ENCODE assay signal across 7 mouse cellular contexts in the genomic region with DNA sequence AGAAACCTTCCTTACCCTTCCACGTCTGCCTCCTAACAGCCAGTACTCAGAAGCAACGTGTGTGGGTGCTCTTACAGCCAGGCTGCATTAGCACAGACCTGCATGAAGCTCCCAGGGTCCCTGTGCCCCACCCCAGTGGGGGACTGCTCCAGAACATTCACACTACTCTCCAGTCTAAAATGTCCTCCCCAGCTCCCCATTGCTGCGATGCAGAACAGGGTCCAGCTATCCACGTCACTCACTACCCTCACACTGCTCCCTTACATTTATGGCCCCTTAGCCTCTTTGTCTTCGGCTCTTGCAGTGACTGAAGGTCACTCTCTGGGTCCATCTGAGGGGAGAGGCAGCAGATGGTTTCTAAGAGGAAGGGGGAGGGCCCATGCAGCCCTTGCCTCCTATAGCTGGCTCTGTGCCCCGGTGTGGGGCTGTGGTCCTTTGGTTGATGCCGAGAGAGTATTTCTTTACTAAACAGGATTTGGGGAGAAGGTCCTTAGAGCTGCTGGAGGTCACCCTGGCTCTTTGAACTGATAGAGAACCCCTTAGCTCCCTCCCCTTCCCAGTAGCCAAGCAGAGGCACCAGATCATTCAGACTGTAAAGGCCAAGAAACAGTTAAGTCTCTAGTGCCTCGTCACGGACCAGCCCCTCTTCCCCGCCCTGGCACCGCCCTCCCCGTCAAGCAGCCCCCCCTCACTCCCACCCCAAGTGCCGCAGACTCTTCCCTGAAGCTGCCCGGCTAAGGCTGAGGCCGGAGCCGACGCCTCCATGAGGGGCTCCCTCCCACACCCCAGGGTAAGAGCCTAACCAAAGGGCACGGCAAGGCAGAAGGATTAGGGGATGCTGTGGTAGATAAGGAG. TPM values are rescaled to one million over a fixed set of nuclear protein-coding genes. Genes with fewer than 3 reads are reported as not detected.
DNase-seq lines count a peak whose midpoint lies in the region; ATAC-seq lines count a peak whose summit lies in the region.

No protein-coding gene starts in this region.

- peak overlapping the region; percentile 70 for H3K9ac ChIP-seq in embryonic facial prominence, embryonic 13.5 days
- H3K9ac ChIP-seq in heart, embryonic 13.5 days: peak overlapping the region; percentile 82
- H3K9ac ChIP-seq in stomach, embryonic 15.5 days: peak overlapping the region; percentile 13

- peak overlapping the region; percentile 2; the same call in 1 of the 2 replicates for H3K27ac ChIP-seq in embryonic facial prominence, embryonic 13.5 days
- peak overlapping the region; percentile 91 for H3K27ac ChIP-seq in heart, embryonic 13.5 days (replicated peaks)
- H3K27ac ChIP-seq in stomach, embryonic 15.5 days: peak overlapping the region; percentile 71

- H3K27me3 ChIP-seq in embryonic facial prominence, embryonic 13.5 days: peaks cover 63% of the 10 kb centered on the region
- peaks cover 67% of the 10 kb centered on the region for H3K27me3 ChIP-seq in heart, embryonic 13.5 days (replicated peaks)
- peaks cover 16% of the 10 kb centered on the region for H3K27me3 ChIP-seq in stomach, embryonic 15.5 days (replicated peaks)

- H3K36me3 ChIP-seq in embryonic facial prominence, embryonic 13.5 days: peaks cover 6% of the 10 kb centered on the region
- H3K36me3 ChIP-seq in heart, embryonic 13.5 days: peaks cover 10% of the 10 kb centered on the region
- H3K36me3 ChIP-seq in stomach, embryonic 15.5 days: no peaks in the 10 kb centered on the region

- H3K4me3 ChIP-seq in embryonic facial prominence, embryonic 13.5 days: peak overlapping the region; percentile 54
- peak overlapping the region; percentile 64 for H3K4me3 ChIP-seq in heart, embryonic 13.5 days
- peak overlapping the region; percentile 51 for H3K4me3 ChIP-seq in stomach, embryonic 15.5 days (replicated peaks)

- DNase-seq in ES-CJ7 (ENCODE audit: low read depth, low spot score) (peak; percentile 20), R1 (ENCODE audit: low read depth, low spot score) (peak; percentile 35)
- peak; percentile 80 for DNase-seq in layer of hippocampus, adult 9-11 months
- peak; percentile 48 to 50 for DNase-seq in lung, postnatal 4 days

- H3K4me1 ChIP-seq in embryonic facial prominence, embryonic 13.5 days: peaks cover 44% of the 10 kb centered on the region
- H3K4me1 ChIP-seq in heart, embryonic 13.5 days: peaks cover 53% of the 10 kb centered on the region
- peaks cover 39% of the 10 kb centered on the region for H3K4me1 ChIP-seq in stomach, embryonic 15.5 days

- ATAC-seq in embryonic facial prominence, embryonic 13.5 days (ENCODE audit: insufficient number of reproducible peaks, insufficient read depth, low FRiP score, low TSS enrichment, low read depth): peak; percentile 63
- ATAC-seq in heart, embryonic 13.5 days (ENCODE audit: extremely low read depth, insufficient number of reproducible peaks, low FRiP score, low TSS enrichment): peak; percentile 55; the same call in 1 of the 2 replicates
- peak; percentile 71 for ATAC-seq in stomach, embryonic 15.5 days (ENCODE audit: insufficient read depth, low FRiP score, low read depth)

- peak overlapping the region; percentile 77 for H3K4me2 ChIP-seq in embryonic facial prominence, embryonic 13.5 days
- peak overlapping the region; percentile 78 for H3K4me2 ChIP-seq in heart, embryonic 13.5 days
- peak overlapping the region; percentile 77 for H3K4me2 ChIP-seq in stomach, embryonic 15.5 days

- WGBS in embryonic facial prominence, embryonic 13.5 days: 1% methylated on average over 18 of the region's 18 CpGs
- under 1% methylated on average over 18 of the region's 18 CpGs for WGBS in heart, embryonic 13.5 days
- WGBS in stomach, embryonic 15.5 days: 3% methylated on average over 17 of the region's 18 CpGs

- no peaks in the 10 kb centered on the region for H3K9me3 ChIP-seq in embryonic facial prominence, embryonic 13.5 days
- H3K9me3 ChIP-seq in heart, embryonic 13.5 days: no peaks in the 10 kb centered on the region
- H3K9me3 ChIP-seq in stomach, embryonic 15.5 days: no peaks in the 10 kb centered on the region

RNA-seq across cellular contexts. Expression of gene Map1a, which starts 5.6 kb away (rescaled TPM):
- 4.3 and 4.8 TPM in 2 replicates for polyA plus RNA-seq in embryonic facial prominence, embryonic 13.5 days (2015; fragmentation: Nextera tagmentation; extraction: Ambion mirVana)
- 3.8 and 4.7 TPM in 2 replicates for polyA plus RNA-seq in heart, embryonic 13.5 days (2015; fragmentation: Nextera tagmentation; extraction: Ambion mirVana)
- polyA plus RNA-seq in stomach, embryonic 15.5 days (2015; fragmentation: Nextera tagmentation; extraction: Ambion mirVana): 4.0 and 5.3 TPM in 2 replicates

RNA-seq across cellular contexts. Expression of gene Trp53bp1, which starts 23.8 kb away (rescaled TPM):
- polyA plus RNA-seq in embryonic facial prominence, embryonic 13.5 days (2015; fragmentation: Nextera tagmentation; extraction: Ambion mirVana): 95.8 and 96.5 TPM in 2 replicates
- polyA plus RNA-seq in heart, embryonic 13.5 days (2015; fragmentation: Nextera tagmentation; extraction: Ambion mirVana): 44.5 and 44.6 TPM in 2 replicates
- polyA plus RNA-seq in stomach, embryonic 15.5 days (2015; fragmentation: Nextera tagmentation; extraction: Ambion mirVana): 51.9 and 60.6 TPM in 2 replicates

Comparison
In these comparisons a context has a peak if more than half of its experiments do, and no peak if none do; other contexts are left out.
1. Peak in every context shown above with its lines: DNase-seq, ATAC-seq, H3K4me3 ChIP-seq and H3K27ac ChIP-seq.
2. DNase-seq: peak in every context shown above with its lines; median percentile 80 in layer of hippocampus, adult 9-11 months; 49 in lung, postnatal 4 days; 35 in R1; 20 in ES-CJ7.
3. H3K27ac ChIP-seq: peak in every context shown above with its lines; median percentile 91 in heart, embryonic 13.5 days; 71 in stomach, embryonic 15.5 days; 2 in embryonic facial prominence, embryonic 13.5 days.
4. H3K9ac ChIP-seq: peak in every context shown above with its lines; median percentile 82 in heart, embryonic 13.5 days; 70 in embryonic facial prominence, embryonic 13.5 days; 13 in stomach, embryonic 15.5 days.